Comparison of ENCODE assay signal across 34 mouse cellular contexts in genomic region chr6:48895941-48896340, GRCm38 (mm10). TPM values are rescaled to one million over a fixed set of nuclear protein-coding genes. Genes with fewer than 3 reads are reported as not detected.
DNase-seq lines count a peak whose midpoint lies in the region; ATAC-seq and TF ChIP-seq lines count a peak whose summit lies in the region.
"Had no signal": no experiment of that assay in that cellular context is flagged by ENCODE, and none has a peak within 500 bp of the region (broad histone marks: within the 10 kb centered on the region; RNA-seq: fewer than 3 reads in every experiment).

No protein-coding gene starts in this region.

- H3K4me1 ChIP-seq in kidney, embryonic 14.5 days (ENCODE audit: control insufficient read depth, insufficient read depth, low read length): no peaks in the 10 kb centered on the region
- 0 out of 2 replicates have a peak, but pooled peaks cover 5% of the 10 kb centered on the region for H3K4me1 ChIP-seq in kidney, embryonic 16.5 days (ENCODE audit: insufficient read depth, low read length)
- H3K4me1 ChIP-seq: embryonic facial prominence, embryonic 13.5 days; forebrain, embryonic 10.5 days; forebrain, embryonic 15.5 days; liver, embryonic 15.5 days; lung, embryonic 15.5 days; midbrain, embryonic 10.5 days; neural tube, embryonic 13.5 days had no signal

- ATAC-seq in kidney, embryonic 14.5 days (ENCODE audit: low FRiP score, low TSS enrichment): no peak
- peak; percentile 77 for ATAC-seq in kidney, embryonic 16.5 days (ENCODE audit: low FRiP score, low TSS enrichment)
- ATAC-seq in monocyte, adult 5-6 weeks (replicated peaks; ENCODE audit: insufficient number of reproducible peaks, low FRiP score, low TSS enrichment, poor library complexity, severe bottlenecking): no peak
- no peak for ATAC-seq in granulocyte monocyte progenitor cell, adult 5-6 weeks (replicated peaks; ENCODE audit: poor library complexity, severe bottlenecking)
- ATAC-seq: CD4-positive, CD25-positive, alpha-beta regulatory T cell, adult 4 months; forebrain, embryonic 15.5 days had no signal

- H3K9me3 ChIP-seq in kidney, embryonic 14.5 days (ENCODE audit: control insufficient read depth, low read length): no peaks in the 10 kb centered on the region
- H3K9me3 ChIP-seq in kidney, embryonic 16.5 days (ENCODE audit: low read length): no peaks in the 10 kb centered on the region
- H3K9me3 ChIP-seq: forebrain, embryonic 15.5 days; heart, embryonic 13.5 days; liver, embryonic 15.5 days; lung, embryonic 15.5 days; neural tube, embryonic 13.5 days had no signal

- H3K4me2 ChIP-seq in kidney, embryonic 14.5 days (replicated peaks; ENCODE audit: low read depth, low read length): no peak overlapping the region
- no peak overlapping the region for H3K4me2 ChIP-seq in kidney, embryonic 16.5 days (replicated peaks; ENCODE audit: low read depth, low read length)
- H3K4me2 ChIP-seq: embryonic facial prominence, embryonic 13.5 days; forebrain, embryonic 15.5 days; heart, embryonic 13.5 days; hindbrain, embryonic 14.5 days; liver, embryonic 15.5 days; lung, embryonic 15.5 days; neural tube, embryonic 13.5 days had no signal

- H3K27ac ChIP-seq in kidney, embryonic 14.5 days (ENCODE audit: low read depth, low read length): peak overlapping the region; percentile 59; the same call in 1 of the 2 replicates
- peak overlapping the region; percentile 94 for H3K27ac ChIP-seq in kidney, embryonic 16.5 days (ENCODE audit: low read length)
- H3K27ac ChIP-seq in left cerebral cortex, adult 2 months: no peak overlapping the region
- H3K27ac ChIP-seq: embryonic facial prominence, embryonic 13.5 days; forebrain, embryonic 10.5 days; forebrain, embryonic 15.5 days; heart, embryonic 13.5 days; hindbrain, embryonic 14.5 days; liver, embryonic 15.5 days; lung, embryonic 15.5 days; midbrain, embryonic 10.5 days; neural tube, embryonic 13.5 days had no signal

- no peak for DNase-seq in kidney, adult 18-20 months
- DNase-seq in ZHBTc4 (ENCODE audit: low read depth, low spot score): peak; percentile 35
- DNase-seq in left cerebral cortex, adult 2 months (ENCODE audit: extremely low spot score in 1 of 2, low spot score in 2 of 2): no peak
- DNase-seq: adrenal gland, postnatal 10 days; cerebellum, adult 11 months; cerebellum, adult 9-11 months; heart, postnatal 10 days; layer of hippocampus, adult 9-11 months; liver; thymus, postnatal 4 days had no signal

- H3K4me3 ChIP-seq in kidney, embryonic 14.5 days (ENCODE audit: low read length): no peak overlapping the region
- H3K4me3 ChIP-seq in kidney, embryonic 16.5 days (ENCODE audit: low read length): no peak overlapping the region
- H3K4me3 ChIP-seq in left cerebral cortex, adult 2 months: no peak overlapping the region
- H3K4me3 ChIP-seq: embryonic facial prominence, embryonic 13.5 days; forebrain, embryonic 10.5 days; forebrain, embryonic 15.5 days; heart, embryonic 13.5 days; liver, embryonic 15.5 days; lung, embryonic 15.5 days; midbrain, embryonic 10.5 days; neural tube, embryonic 13.5 days had no signal

- H3K9ac ChIP-seq in kidney, embryonic 14.5 days (ENCODE audit: low read depth, low read length): no peak overlapping the region
- H3K9ac ChIP-seq in kidney, embryonic 16.5 days (replicated peaks; ENCODE audit: low read length): no peak overlapping the region
- H3K9ac ChIP-seq: embryonic facial prominence, embryonic 13.5 days; forebrain, embryonic 15.5 days; heart, embryonic 13.5 days; hindbrain, embryonic 14.5 days; liver, embryonic 15.5 days; lung, embryonic 15.5 days; neural tube, embryonic 13.5 days had no signal

- no peaks in the 10 kb centered on the region for H3K36me3 ChIP-seq in kidney, embryonic 14.5 days (ENCODE audit: control insufficient read depth, insufficient read depth, low read length)
- no peaks in the 10 kb centered on the region for H3K36me3 ChIP-seq in kidney, embryonic 16.5 days (ENCODE audit: insufficient read depth, low read length)
- H3K36me3 ChIP-seq: embryonic facial prominence, embryonic 13.5 days; forebrain, embryonic 10.5 days; forebrain, embryonic 15.5 days; heart, embryonic 13.5 days; liver, embryonic 15.5 days; lung, embryonic 15.5 days; midbrain, embryonic 10.5 days; neural tube, embryonic 13.5 days had no signal

- TF ChIP-seq CTCF in left cerebral cortex, adult 2 months (IDR thresholded peaks at IDR 0.05): no peak

- intact Hi-C loops in left cerebral cortex, adult 2 months (cut with DNase I): no loop called here

- H3K27me3 ChIP-seq in kidney, embryonic 14.5 days (ENCODE audit: control insufficient read depth, insufficient read depth, low read length): no peaks in the 10 kb centered on the region
- H3K27me3 ChIP-seq in kidney, embryonic 16.5 days (ENCODE audit: insufficient read depth, low read length): no peaks in the 10 kb centered on the region
- H3K27me3 ChIP-seq: embryonic facial prominence, embryonic 13.5 days; forebrain, embryonic 15.5 days; heart, embryonic 13.5 days; liver, embryonic 15.5 days; lung, embryonic 15.5 days; neural tube, embryonic 13.5 days had no signal

- 65% methylated on average over 5 of the region's 5 CpGs for WGBS in kidney, embryonic 14.5 days
- 58% methylated on average over 5 of the region's 5 CpGs for WGBS in kidney, embryonic 16.5 days

RNA-seq across cellular contexts. Expression of gene Aoc1, which starts 23.2 kb away (rescaled TPM):
- polyA plus RNA-seq in kidney, embryonic 14.5 days (2014; fragmentation: Nextera tagmentation; extraction: Ambion mirVana): 0.99 and 1.4 TPM in 2 replicates
- polyA plus RNA-seq in kidney, embryonic 16.5 days (2015; fragmentation: Nextera tagmentation; extraction: Ambion mirVana): 4.7 and 6.0 TPM in 2 replicates
- not detected in 3 replicates for total RNA-seq in monocyte, adult 5-6 weeks (2017)
- not detected for total RNA-seq in left cerebral cortex, adult 2 months (2021)
- 0.41 and 1.8 TPM in 2 replicates for total RNA-seq in granulocyte monocyte progenitor cell, adult 5-6 weeks (2014; fragmentation: Nextera tagmentation)
- total RNA-seq in granulocyte monocyte progenitor cell, adult 5-6 weeks (2017): 0.69 TPM in 1 of 2 replicates, not detected in the other
- total RNA-seq: adrenal gland, postnatal 10 days; gastrocnemius, adult 18-20 months; gastrocnemius, postnatal 4 days; heart, adult 8-10 months; heart, postnatal 10 days; hematopoietic stem cell, adult 5-6 weeks; left cerebral cortex, postnatal 14 days; midbrain, postnatal 0 days had no signal
- polyA plus RNA-seq: embryonic facial prominence, embryonic 13.5 days; forebrain, embryonic 15.5 days; heart, embryonic 13.5 days; hindbrain, embryonic 14.5 days; limb, embryonic 11.5 days; liver, embryonic 15.5 days; midbrain, embryonic 10.5 days; neural tube, embryonic 13.5 days; stomach, embryonic 14.5 days had no signal

RNA-seq across cellular contexts. Expression of gene 1600015I10Rik, which starts 33.8 kb away (rescaled TPM):
- polyA plus RNA-seq in kidney, embryonic 14.5 days (2014; fragmentation: Nextera tagmentation; extraction: Ambion mirVana): not detected in 2 replicates
- not detected in 2 replicates for polyA plus RNA-seq in kidney, embryonic 16.5 days (2015; fragmentation: Nextera tagmentation; extraction: Ambion mirVana)
- total RNA-seq in monocyte, adult 5-6 weeks (2017): not detected in 3 replicates
- total RNA-seq in left cerebral cortex, adult 2 months (2021): not detected
- total RNA-seq in granulocyte monocyte progenitor cell, adult 5-6 weeks (2014; fragmentation: Nextera tagmentation): not detected in 2 replicates
- total RNA-seq in granulocyte monocyte progenitor cell, adult 5-6 weeks (2017): not detected in 2 replicates
- total RNA-seq: gastrocnemius, adult 18-20 months; gastrocnemius, postnatal 4 days; heart, adult 8-10 months; heart, postnatal 10 days; hematopoietic stem cell, adult 5-6 weeks; left cerebral cortex, postnatal 14 days; megakaryocyte progenitor cell, adult 5-6 weeks; midbrain, postnatal 0 days had no signal
- polyA plus RNA-seq: CD4-positive, CD25-positive, alpha-beta regulatory T cell, adult 4 months; embryonic facial prominence, embryonic 13.5 days; forebrain, embryonic 10.5 days; forebrain, embryonic 15.5 days; heart, embryonic 13.5 days; hindbrain, embryonic 14.5 days; limb, embryonic 11.5 days; liver, embryonic 15.5 days; lung, embryonic 15.5 days; midbrain, embryonic 10.5 days; midbrain, postnatal 0 days; neural tube, embryonic 13.5 days; stomach, embryonic 14.5 days; testis, adult 2 months had no signal

RNA-seq across cellular contexts. Expression of gene Tmem176b, which starts 54.6 kb away (rescaled TPM):
- polyA plus RNA-seq in kidney, embryonic 14.5 days (2014; fragmentation: Nextera tagmentation; extraction: Ambion mirVana): 308 and 313 TPM in 2 replicates
- polyA plus RNA-seq in kidney, embryonic 16.5 days (2015; fragmentation: Nextera tagmentation; extraction: Ambion mirVana): 479 and 496 TPM in 2 replicates
- total RNA-seq in monocyte, adult 5-6 weeks (2017): 19.1 to 28.4 TPM (median 27.7 TPM) in 3 replicates
- 10 to 100 TPM; 50.5 to 51.6 TPM for total RNA-seq in left cerebral cortex, adult 2 months (2021)
- 127 TPM in 2 replicates for total RNA-seq in granulocyte monocyte progenitor cell, adult 5-6 weeks (2014; fragmentation: Nextera tagmentation)
- total RNA-seq in granulocyte monocyte progenitor cell, adult 5-6 weeks (2017): 88.4 and 105 TPM in 2 replicates

RNA-seq across cellular contexts. Expression of gene Tmem176a, which starts 55.2 kb away (rescaled TPM):
- polyA plus RNA-seq in kidney, embryonic 14.5 days (2014; fragmentation: Nextera tagmentation; extraction: Ambion mirVana): 123 and 135 TPM in 2 replicates
- polyA plus RNA-seq in kidney, embryonic 16.5 days (2015; fragmentation: Nextera tagmentation; extraction: Ambion mirVana): 194 and 227 TPM in 2 replicates
- 2.7 to 9.7 TPM (median 4.4 TPM) in 3 replicates for total RNA-seq in monocyte, adult 5-6 weeks (2017)
- 10 to 100 TPM; 27.9 to 34.0 TPM for total RNA-seq in left cerebral cortex, adult 2 months (2021)
- total RNA-seq in granulocyte monocyte progenitor cell, adult 5-6 weeks (2014; fragmentation: Nextera tagmentation): 36.2 and 69.4 TPM in 2 replicates
- total RNA-seq in granulocyte monocyte progenitor cell, adult 5-6 weeks (2017): 18.9 and 45.3 TPM in 2 replicates
